Mouse (Mus musculus): ENCODE results near the gene Rin2. TPM values are rescaled to one million over a fixed set of nuclear protein-coding genes. Genes with fewer than 3 reads are reported as not detected.

Rin2 gene
- polyA plus RNA-seq, 1 experiment = 17.8 TPM

DNA sequence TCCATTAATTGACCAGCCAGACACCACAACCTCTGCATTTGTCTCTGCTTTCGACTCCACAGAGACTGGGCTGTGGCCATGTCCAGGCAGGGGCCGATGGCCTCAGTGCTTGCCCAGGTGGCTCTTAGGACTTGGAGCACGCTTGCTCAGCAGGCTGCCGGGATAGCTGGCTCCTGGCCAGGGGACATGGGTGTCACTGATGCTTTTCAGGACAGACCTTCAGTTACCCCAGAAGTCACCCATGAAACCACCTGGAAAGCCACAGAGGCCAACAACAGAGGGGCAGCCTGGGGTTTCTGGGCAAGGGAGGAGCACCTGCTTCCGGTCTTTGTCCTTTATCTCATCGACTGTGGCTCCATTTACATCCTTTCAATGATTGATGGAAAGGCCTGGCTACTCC is 108.2 kb downstream of the Rin2 start:
- Histone ChIP-seq H3K4me3 (replicated peaks; ENCODE audit: control insufficient read depth, low read depth, low read length) (no peak overlapping the region), H3K27ac (ENCODE audit: control insufficient read depth, insufficient read depth, low read depth, low read length, poor library complexity) (no peak overlapping the region), H3K4me1 (ENCODE audit: control insufficient read depth, insufficient read depth, low read length) (no peaks in the 10 kb centered on the region)
- WGBS = 34% methylated on average over 6 of the region's 6 CpGs
- TF ChIP-seq CTCF (IDR thresholded peaks at IDR 0.05; ENCODE audit: control insufficient read depth, insufficient read depth, low read length) (no peak), POLR2A (IDR thresholded peaks at IDR 0.05; ENCODE audit: borderline replicate concordance, control insufficient read depth, low read depth, low read length) (no peak)

DNA sequence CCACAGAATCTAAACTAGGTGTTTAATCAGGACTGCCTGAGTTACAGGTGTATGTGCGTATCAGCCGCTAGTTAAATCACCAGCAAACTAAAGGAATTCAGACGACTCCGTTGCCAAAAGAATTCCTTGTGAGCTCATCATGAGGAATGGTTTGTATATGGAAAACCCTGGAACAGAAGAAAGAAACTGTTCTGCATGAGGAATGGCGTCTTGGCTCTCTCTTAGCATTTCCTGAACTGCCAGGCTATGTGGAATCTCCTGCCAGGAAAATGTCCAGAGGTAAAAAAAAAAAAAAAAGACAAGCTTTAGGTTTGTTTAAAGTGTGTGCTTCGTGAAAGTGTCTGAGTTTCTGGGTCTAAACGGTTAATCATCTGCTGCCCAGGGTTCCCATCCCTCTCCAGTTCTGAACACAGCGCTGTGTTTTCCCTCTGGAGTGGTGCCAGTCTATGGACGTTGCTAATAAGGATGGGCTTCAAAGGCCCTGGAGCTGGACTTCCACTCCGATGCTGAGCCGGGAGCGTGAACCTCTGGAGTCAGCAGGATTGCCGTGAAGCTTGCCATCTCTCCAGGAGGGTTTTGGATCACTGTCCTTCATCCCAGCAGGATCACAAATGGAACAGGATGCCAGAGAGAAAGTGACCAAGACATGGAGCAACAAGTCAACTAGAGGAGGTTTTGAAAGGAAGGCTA is 109.4 kb downstream of the Rin2 start:
- H3K4me3 ChIP-seq (replicated peaks; ENCODE audit: control insufficient read depth, low read depth, low read length) = no peak overlapping the region
- 87% methylated on average over 13 of the region's 13 CpGs for WGBS
- H3K27ac ChIP-seq (ENCODE audit: control insufficient read depth, insufficient read depth, low read depth, low read length, poor library complexity) = no peak overlapping the region
- no peak for TF ChIP-seq POLR2A (IDR thresholded peaks at IDR 0.05; ENCODE audit: borderline replicate concordance, control insufficient read depth, low read depth, low read length)
- no peak for TF ChIP-seq CTCF (IDR thresholded peaks at IDR 0.05; ENCODE audit: control insufficient read depth, insufficient read depth, low read length)
- H3K4me1 ChIP-seq (ENCODE audit: control insufficient read depth, insufficient read depth, low read length) = no peaks in the 10 kb centered on the region

DNA sequence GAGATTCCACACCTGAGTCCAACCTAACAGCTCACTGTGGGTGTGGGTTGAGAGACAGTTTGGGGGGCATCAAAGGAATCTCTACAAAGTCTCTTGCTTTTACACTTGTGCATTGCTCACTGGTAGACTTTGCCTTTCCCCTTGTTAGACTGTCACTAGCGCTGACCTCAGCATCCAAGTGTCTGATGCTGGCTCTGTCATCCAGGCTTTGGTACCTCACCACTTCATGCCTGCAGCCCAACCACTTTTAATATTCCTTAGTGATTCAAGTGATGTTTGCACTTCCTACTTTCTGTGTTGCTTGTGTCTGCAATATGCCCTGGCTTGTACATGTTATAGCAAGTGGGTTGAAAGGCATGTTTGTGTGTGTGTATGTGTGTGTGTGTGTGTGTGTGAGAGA is 109.9 kb downstream of the Rin2 start:
- Histone ChIP-seq H3K4me1 (ENCODE audit: control insufficient read depth, insufficient read depth, low read length) (no peaks in the 10 kb centered on the region), H3K4me3 (replicated peaks; ENCODE audit: control insufficient read depth, low read depth, low read length) (no peak overlapping the region), H3K27ac (ENCODE audit: control insufficient read depth, insufficient read depth, low read depth, low read length, poor library complexity) (no peak overlapping the region)
- WGBS = 80% methylated on average over 1 of the region's 1 CpGs
- no peak for TF ChIP-seq POLR2A (IDR thresholded peaks at IDR 0.05; ENCODE audit: borderline replicate concordance, control insufficient read depth, low read depth, low read length)
- TF ChIP-seq CTCF (IDR thresholded peaks at IDR 0.05; ENCODE audit: control insufficient read depth, insufficient read depth, low read length) = no peak

DNA sequence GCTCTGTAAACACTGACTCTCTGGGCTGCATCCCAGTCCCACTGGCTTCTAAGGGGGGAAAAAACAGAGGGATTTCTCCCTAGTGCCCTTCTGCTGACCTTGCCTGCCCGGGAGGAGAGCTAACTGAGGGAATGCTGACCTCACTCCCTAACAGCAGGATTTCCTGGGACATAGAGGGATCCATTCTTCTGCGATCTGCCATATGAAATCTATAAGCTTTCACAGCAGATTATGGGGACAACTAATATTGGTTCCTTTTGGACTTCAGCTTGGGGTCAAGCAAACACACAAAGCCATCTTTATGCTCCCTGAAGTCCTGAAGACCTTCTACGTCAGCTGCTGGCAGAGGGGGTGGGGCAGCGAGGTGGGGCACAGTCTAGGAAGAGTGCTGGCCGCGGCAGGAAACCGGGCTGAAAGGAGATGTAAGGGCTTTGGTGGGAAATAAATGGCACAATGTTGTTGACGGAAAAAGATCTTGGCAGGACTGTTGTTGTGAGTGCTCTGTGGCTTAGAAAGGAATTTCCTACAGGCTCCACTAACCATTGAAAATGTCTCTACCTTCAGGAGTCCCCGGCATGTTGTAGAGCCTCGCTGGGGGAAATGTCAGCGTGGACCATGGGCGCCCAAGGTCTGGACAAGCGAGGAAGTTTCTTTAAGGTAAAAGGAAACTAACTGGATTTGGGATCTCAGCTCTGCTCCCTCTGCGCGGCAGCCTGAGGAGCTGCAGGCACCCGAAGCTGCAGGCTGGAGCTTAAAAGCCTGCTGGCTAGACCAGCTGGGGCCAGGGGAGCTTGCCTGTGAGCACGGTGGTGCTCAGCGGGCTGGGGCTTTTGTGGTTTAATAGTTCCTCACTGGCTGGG is 111.0 kb downstream of the Rin2 start:
- no peak overlapping the region for H3K4me3 ChIP-seq (replicated peaks; ENCODE audit: control insufficient read depth, low read depth, low read length)
- no peaks in the 10 kb centered on the region for H3K4me1 ChIP-seq (ENCODE audit: control insufficient read depth, insufficient read depth, low read length)
- WGBS = 4% methylated on average over 18 of the region's 18 CpGs
- H3K27ac ChIP-seq (ENCODE audit: control insufficient read depth, insufficient read depth, low read depth, low read length, poor library complexity) = no peak overlapping the region
- TF ChIP-seq POLR2A (IDR thresholded peaks at IDR 0.05; ENCODE audit: borderline replicate concordance, control insufficient read depth, low read depth, low read length) = no peak
- no peak for TF ChIP-seq CTCF (IDR thresholded peaks at IDR 0.05; ENCODE audit: control insufficient read depth, insufficient read depth, low read length)

DNA sequence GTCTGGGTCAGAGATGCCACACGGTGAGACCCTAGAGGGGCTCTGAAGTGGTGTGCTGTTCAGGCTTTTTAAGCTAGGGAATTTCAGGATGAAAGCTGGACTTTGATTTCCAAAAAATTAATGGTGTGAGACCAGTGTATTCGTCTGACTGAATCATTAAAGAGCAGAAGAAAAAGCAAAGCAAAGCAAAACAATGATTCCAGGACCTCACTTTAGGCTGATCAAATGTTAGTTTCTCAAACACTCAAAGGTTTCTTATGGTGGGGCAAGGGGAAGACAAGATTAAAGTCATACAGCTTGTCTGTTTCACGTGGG is 111.6 kb downstream of the Rin2 start:
- no peak overlapping the region for H3K4me3 ChIP-seq (replicated peaks; ENCODE audit: control insufficient read depth, low read depth, low read length)
- no peak overlapping the region for H3K27ac ChIP-seq (ENCODE audit: control insufficient read depth, insufficient read depth, low read depth, low read length, poor library complexity)
- TF ChIP-seq POLR2A (IDR thresholded peaks at IDR 0.05; ENCODE audit: borderline replicate concordance, control insufficient read depth, low read depth, low read length) (no peak), CTCF (IDR thresholded peaks at IDR 0.05; ENCODE audit: control insufficient read depth, insufficient read depth, low read length) (no peak)
- WGBS = 5% methylated on average over 3 of the region's 3 CpGs
- H3K4me1 ChIP-seq (ENCODE audit: control insufficient read depth, insufficient read depth, low read length) = no peaks in the 10 kb centered on the region

DNA sequence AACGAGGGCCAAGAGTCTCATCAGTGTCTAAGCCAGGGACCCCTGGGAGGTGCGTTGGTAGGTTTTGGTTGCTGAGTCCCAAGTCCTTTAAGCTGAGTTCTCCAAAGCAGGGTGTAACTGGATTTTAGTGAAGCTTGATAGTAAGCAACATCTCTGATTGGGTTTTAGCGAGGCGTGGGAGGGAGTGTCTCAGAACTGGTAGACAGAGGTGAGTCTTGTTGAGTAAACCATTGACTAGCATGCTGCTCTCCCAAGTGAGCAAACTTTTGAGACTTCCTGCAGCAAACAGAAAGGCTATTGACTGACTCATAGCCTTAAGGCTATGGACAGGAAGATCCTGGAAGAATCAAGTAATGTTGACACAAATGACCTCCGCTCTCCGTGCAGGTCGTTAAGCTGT is 112.5 kb downstream of the Rin2 start:
- no peak for TF ChIP-seq CTCF (IDR thresholded peaks at IDR 0.05; ENCODE audit: control insufficient read depth, insufficient read depth, low read length)

DNA sequence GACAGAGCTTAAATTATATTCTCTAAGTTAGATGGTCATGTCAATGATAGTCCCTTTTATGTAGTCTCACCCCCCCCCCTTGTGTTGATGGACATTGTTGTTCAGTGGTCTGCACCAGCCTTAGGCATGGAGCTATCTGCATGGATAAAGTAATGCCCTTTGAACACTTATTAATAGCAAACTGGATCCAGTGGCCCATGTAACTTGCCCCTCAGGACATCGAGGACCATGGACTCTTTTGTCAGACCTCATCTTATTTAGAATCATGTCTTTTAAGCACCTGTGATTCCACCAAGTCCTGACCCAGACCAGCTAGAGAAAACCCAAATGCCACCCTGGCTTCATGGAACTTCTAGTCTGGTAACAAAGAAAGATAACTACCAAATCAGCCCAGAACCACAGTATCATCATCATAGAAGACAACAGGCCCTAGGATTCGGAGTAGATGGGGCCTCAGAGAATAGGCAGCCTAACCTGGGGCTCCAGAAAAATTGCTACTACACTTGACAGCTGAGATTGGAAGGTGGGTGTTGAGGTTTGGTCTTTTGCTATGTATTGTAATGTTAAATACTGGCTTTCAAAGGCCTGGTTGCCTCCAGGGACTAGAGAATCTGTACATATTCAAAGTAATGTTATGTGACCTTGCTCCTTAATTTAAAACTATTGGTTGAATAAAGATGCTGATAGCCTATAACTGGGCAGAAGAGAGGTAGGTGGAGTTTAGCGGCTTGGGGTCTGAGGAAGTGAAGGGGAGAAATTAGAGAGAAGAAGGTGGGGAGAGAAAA is 113.7 kb downstream of the Rin2 start:
- Histone ChIP-seq H3K4me1 (ENCODE audit: control insufficient read depth, insufficient read depth, low read length) (no peaks in the 10 kb centered on the region), H3K27ac (ENCODE audit: control insufficient read depth, insufficient read depth, low read depth, low read length, poor library complexity) (no peak overlapping the region), H3K4me3 (replicated peaks; ENCODE audit: control insufficient read depth, low read depth, low read length) (no peak overlapping the region)
- TF ChIP-seq CTCF (IDR thresholded peaks at IDR 0.05; ENCODE audit: control insufficient read depth, insufficient read depth, low read length) (no peak), POLR2A (IDR thresholded peaks at IDR 0.05; ENCODE audit: borderline replicate concordance, control insufficient read depth, low read depth, low read length) (no peak)
- 84% methylated on average over 3 of the region's 3 CpGs for WGBS

More for the DNA sequence above, 112.5 kb downstream of the Rin2 start:
- no peak overlapping the region for H3K4me3 ChIP-seq (replicated peaks; ENCODE audit: control insufficient read depth, low read depth, low read length)
- H3K27ac ChIP-seq (ENCODE audit: control insufficient read depth, insufficient read depth, low read depth, low read length, poor library complexity) = no peak overlapping the region
- no peaks in the 10 kb centered on the region for H3K4me1 ChIP-seq (ENCODE audit: control insufficient read depth, insufficient read depth, low read length)
- 84% methylated on average over 7 of the region's 7 CpGs for WGBS

DNA sequence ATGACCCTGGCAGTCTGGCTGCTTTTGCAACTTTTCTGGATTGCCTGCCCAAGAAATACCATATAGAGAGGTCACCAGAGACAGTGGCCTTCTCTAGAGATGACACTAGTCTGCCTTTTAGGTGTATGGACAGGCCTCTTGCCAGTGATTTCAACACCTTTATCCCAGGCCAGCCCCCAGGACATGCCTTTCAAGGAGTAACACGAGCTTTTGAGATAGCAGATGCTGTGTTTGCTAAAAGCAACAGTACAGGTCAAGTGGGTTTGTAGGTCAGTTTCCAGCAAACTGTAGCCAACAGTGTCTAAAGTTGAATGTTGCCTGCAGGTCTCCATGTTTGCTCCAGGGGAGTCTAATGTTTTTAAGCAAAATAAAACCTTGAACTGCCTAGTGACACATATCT is 118.7 kb downstream of the Rin2 start:
- Histone ChIP-seq H3K4me1 (ENCODE audit: control insufficient read depth, insufficient read depth, low read length) (no peaks in the 10 kb centered on the region), H3K4me3 (replicated peaks; ENCODE audit: control insufficient read depth, low read depth, low read length) (no peak overlapping the region), H3K27ac (ENCODE audit: control insufficient read depth, insufficient read depth, low read depth, low read length, poor library complexity) (no peak overlapping the region)
- TF ChIP-seq CTCF (IDR thresholded peaks at IDR 0.05; ENCODE audit: control insufficient read depth, insufficient read depth, low read length) (no peak), POLR2A (IDR thresholded peaks at IDR 0.05; ENCODE audit: borderline replicate concordance, control insufficient read depth, low read depth, low read length) (no peak)
- 73% methylated on average over 1 of the region's 1 CpGs for WGBS
